Mouse (Mus musculus) liver, embryonic 11.5 days (tissue): ENCODE measurements at regions not wholly inside any gene's neighbourhood (a gene's known extent, or its start where the extent isn't known, plus 50 kb on each side); places are given as distances from the start of the nearest gene placed in this dataset.

Experiments used
- ATAC-seq: fragments of 200-750 bp; cut with Nextera tagmentation; replicated peaks from 2 replicates; pipeline ENCODE4 v1.8.0; 2017; ENCODE audit warnings: moderate number of reproducible peaks, mild to moderate bottlenecking, moderate TSS enrichment, moderate library complexity; ENCODE audit not compliant: low FRiP score
- DNase-seq: peaks from one replicate; pipeline ENCODE4 v3.0.0-alpha.2; 2017; ENCODE audit warnings: low spot score
- H3K27ac ChIP-seq: fragments of 300-500 bp; sonication (generic); 2 replicates; pipeline ENCODE4 v1.5.1; 2014; ENCODE audit warnings: mild to moderate bottlenecking, low read depth, low read length, control low read depth
- H3K27me3 ChIP-seq: fragments of 300-500 bp; sonication (generic); replicated peaks from 2 replicates; pipeline ENCODE4 v1.6.1; 2014; ENCODE audit warnings: low read length, mixed read lengths; ENCODE audit not compliant: control insufficient read depth, insufficient read depth
- H3K36me3 ChIP-seq: fragments of 300-500 bp; sonication (generic); 2 replicates; pipeline ENCODE4 v1.6.1; 2014; ENCODE audit warnings: mild to moderate bottlenecking, low read length, moderate library complexity, mixed read lengths; ENCODE audit not compliant: control insufficient read depth, insufficient read depth
- H3K4me1 ChIP-seq: fragments of 300-500 bp; sonication (generic); replicated peaks from 2 replicates; pipeline ENCODE4 v1.6.1; 2014; ENCODE audit warnings: low read length, mixed read lengths; ENCODE audit not compliant: control insufficient read depth, insufficient read depth
- H3K4me2 ChIP-seq: fragments of 300-500 bp; sonication (generic); 2 replicates; pipeline ENCODE4 v1.6.1; 2014; ENCODE audit warnings: mild to moderate bottlenecking, control low read depth, moderate library complexity
- H3K4me3 ChIP-seq: fragments of 300-500 bp; sonication (generic); 2 replicates; pipeline ENCODE4 v1.5.1; 2014; ENCODE audit warnings: low read depth, low read length, control low read depth
- H3K9ac ChIP-seq: fragments of 300-500 bp; sonication (generic); 2 replicates; pipeline ENCODE4 v1.6.1; 2014; ENCODE audit warnings: low read depth, low read length, control low read depth
- H3K9me3 ChIP-seq: fragments of 300-500 bp; sonication (generic); 2 replicates; pipeline ENCODE4 v1.6.1; 2016; ENCODE audit warnings: low read length, inconsistent platforms, mixed read lengths; ENCODE audit not compliant: control insufficient read depth
- WGBS: fragments of 180-500 bp; shearing (Covaris S2); extraction: QIAGEN DNeasy Blood & Tissue Kit; methylation state at CpG from one replicate; pipeline ENCODE4 v1.1.7; 2014; 5-methylcytosine and 5-hydroxymethylcytosine counted together

- Histone ChIP-seq H3K4me3 (no peak overlapping the region), H3K9ac (no peak overlapping the region), H3K27ac (no peak overlapping the region), H3K9me3 (no peaks in the 10 kb centered on the region), H3K4me1 (no peaks in the 10 kb centered on the region), H3K27me3 (no peaks in the 10 kb centered on the region), H3K4me2 (no peak overlapping the region), H3K36me3 (no peaks in the 10 kb centered on the region)
- no peak for ATAC-seq
- no peak for DNase-seq
- WGBS, result 65% methylated on average over 4 of the region's 4 CpGs
Measured at GRCm38 (mm10) chr2:74076774-74077173, 165.6 kb upstream of the Atp5g3 start.

- no peak for DNase-seq
- ATAC-seq, result no peak
- no peak overlapping the region for H3K4me2 ChIP-seq
- H3K4me3 ChIP-seq, result no peak overlapping the region
- 69% methylated on average over 1 of the region's 1 CpGs for WGBS
- no peaks in the 10 kb centered on the region for H3K9me3 ChIP-seq
- no peaks in the 10 kb centered on the region for H3K4me1 ChIP-seq
- no peak overlapping the region for H3K27ac ChIP-seq
- no peaks in the 10 kb centered on the region for H3K27me3 ChIP-seq
- H3K36me3 ChIP-seq, result no peaks in the 10 kb centered on the region
- no peak overlapping the region for H3K9ac ChIP-seq
Measured at GRCm38 (mm10) chr2:74075566-74075965, 164.4 kb upstream of the Atp5g3 start.

GRCm38 (mm10) chr2:74073396-74073795, 162.3 kb upstream of the Atp5g3 start:
- H3K27ac ChIP-seq, result no peak overlapping the region
- H3K4me3 ChIP-seq, result no peak overlapping the region
- no peaks in the 10 kb centered on the region for H3K36me3 ChIP-seq
- H3K9me3 ChIP-seq, result no peaks in the 10 kb centered on the region
- H3K4me1 ChIP-seq, result no peaks in the 10 kb centered on the region
- DNase-seq (no peak), ATAC-seq (no peak)
- WGBS, result 92% methylated on average over 1 of the region's 1 CpGs
- H3K27me3 ChIP-seq, result no peaks in the 10 kb centered on the region
- no peak overlapping the region for H3K9ac ChIP-seq
- H3K4me2 ChIP-seq, result no peak overlapping the region

GRCm38 (mm10) chr2:74066652-74067051, 155.5 kb upstream of the Atp5g3 start:
- no peak overlapping the region for H3K9ac ChIP-seq
- no peak for ATAC-seq
- H3K9me3 ChIP-seq, result no peaks in the 10 kb centered on the region
- no peak overlapping the region for H3K4me3 ChIP-seq
- H3K4me1 ChIP-seq, result no peaks in the 10 kb centered on the region
- no peaks in the 10 kb centered on the region for H3K36me3 ChIP-seq
- DNase-seq, result peak; percentile 58
- H3K4me2 ChIP-seq, result no peak overlapping the region
- 0 out of 2 replicates have a peak, but pooled peaks cover 2% of the 10 kb centered on the region for H3K27me3 ChIP-seq
- no peak overlapping the region for H3K27ac ChIP-seq
- 6% methylated on average over 11 of the region's 11 CpGs for WGBS

GRCm38 (mm10) chr2:74064369-74064768, 153.2 kb upstream of the Atp5g3 start:
- DNase-seq (no peak), ATAC-seq (no peak)
- Histone ChIP-seq H3K4me3 (no peak overlapping the region), H3K9me3 (no peaks in the 10 kb centered on the region), H3K36me3 (no peaks in the 10 kb centered on the region), H3K27ac (no peak overlapping the region), H3K4me1 (no peaks in the 10 kb centered on the region), H3K27me3 (0 out of 2 replicates have a peak, but pooled peaks cover 2% of the 10 kb centered on the region), H3K9ac (no peak overlapping the region), H3K4me2 (no peak overlapping the region)
- WGBS, result 78% methylated on average over 9 of the region's 9 CpGs

GRCm38 (mm10) chr2:74063777-74064176, 152.7 kb upstream of the Atp5g3 start:
- DNase-seq (no peak), ATAC-seq (no peak)
- Histone ChIP-seq H3K4me1 (no peaks in the 10 kb centered on the region), H3K4me3 (no peak overlapping the region), H3K27me3 (0 out of 2 replicates have a peak, but pooled peaks cover 2% of the 10 kb centered on the region), H3K9ac (no peak overlapping the region), H3K4me2 (no peak overlapping the region), H3K36me3 (no peaks in the 10 kb centered on the region), H3K27ac (no peak overlapping the region), H3K9me3 (no peaks in the 10 kb centered on the region)
- 87% methylated on average over 15 of the region's 15 CpGs for WGBS

- DNase-seq, result no peak
- no peak for ATAC-seq
- 75% methylated on average over 4 of the region's 4 CpGs for WGBS
Measured at GRCm38 (mm10) chr2:74063302-74063701, 152.2 kb upstream of the Atp5g3 start.

GRCm38 (mm10) chr2:74042430-74042829, 131.3 kb upstream of the Atp5g3 start:
- Histone ChIP-seq H3K9me3 (no peaks in the 10 kb centered on the region), H3K27ac (no peak overlapping the region), H3K4me2 (no peak overlapping the region), H3K4me1 (no peaks in the 10 kb centered on the region), H3K9ac (no peak overlapping the region), H3K36me3 (no peaks in the 10 kb centered on the region), H3K27me3 (no peaks in the 10 kb centered on the region), H3K4me3 (no peak overlapping the region)
- WGBS, result 64% methylated on average over 6 of the region's 6 CpGs
- DNase-seq, result no peak
- no peak for ATAC-seq

More at GRCm38 (mm10) chr2:74063302-74063701, 152.2 kb upstream of the Atp5g3 start:
- no peak overlapping the region for H3K27ac ChIP-seq
- no peaks in the 10 kb centered on the region for H3K9me3 ChIP-seq
- H3K9ac ChIP-seq, result no peak overlapping the region
- H3K4me2 ChIP-seq, result no peak overlapping the region
- no peaks in the 10 kb centered on the region for H3K36me3 ChIP-seq
- H3K4me1 ChIP-seq, result no peaks in the 10 kb centered on the region
- H3K27me3 ChIP-seq, result 0 out of 2 replicates have a peak, but pooled peaks cover 2% of the 10 kb centered on the region
- no peak overlapping the region for H3K4me3 ChIP-seq

GRCm38 (mm10) chr2:74039580-74039979, 128.5 kb upstream of the Atp5g3 start:
- ATAC-seq, result no peak
- no peak for DNase-seq
- WGBS, result 46% methylated on average over 6 of the region's 6 CpGs
- Histone ChIP-seq H3K9me3 (no peaks in the 10 kb centered on the region), H3K4me2 (no peak overlapping the region), H3K4me1 (no peaks in the 10 kb centered on the region), H3K36me3 (no peaks in the 10 kb centered on the region), H3K4me3 (no peak overlapping the region), H3K27ac (no peak overlapping the region), H3K9ac (no peak overlapping the region), H3K27me3 (no peaks in the 10 kb centered on the region)
